Mouse (Mus musculus): ENCODE results near the gene Tldc1.

Tldc1 gene

DNA sequence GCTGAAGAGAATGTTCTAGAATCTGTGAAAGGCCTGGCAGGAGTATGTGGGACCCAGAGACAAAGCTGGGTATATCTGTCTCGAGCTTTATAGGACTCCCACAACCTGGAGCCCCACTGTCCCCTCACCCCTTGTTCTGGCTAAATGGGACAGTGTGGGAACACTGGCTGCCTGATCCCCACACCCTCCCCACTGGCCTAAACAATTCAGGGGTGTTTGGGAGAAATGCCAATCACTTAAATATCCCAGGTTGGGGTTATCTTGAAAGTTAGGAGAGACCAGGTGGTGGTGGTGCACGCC lies 20.7 kb upstream of the Tldc1 start:
- DNase-seq = no peak

DNA sequence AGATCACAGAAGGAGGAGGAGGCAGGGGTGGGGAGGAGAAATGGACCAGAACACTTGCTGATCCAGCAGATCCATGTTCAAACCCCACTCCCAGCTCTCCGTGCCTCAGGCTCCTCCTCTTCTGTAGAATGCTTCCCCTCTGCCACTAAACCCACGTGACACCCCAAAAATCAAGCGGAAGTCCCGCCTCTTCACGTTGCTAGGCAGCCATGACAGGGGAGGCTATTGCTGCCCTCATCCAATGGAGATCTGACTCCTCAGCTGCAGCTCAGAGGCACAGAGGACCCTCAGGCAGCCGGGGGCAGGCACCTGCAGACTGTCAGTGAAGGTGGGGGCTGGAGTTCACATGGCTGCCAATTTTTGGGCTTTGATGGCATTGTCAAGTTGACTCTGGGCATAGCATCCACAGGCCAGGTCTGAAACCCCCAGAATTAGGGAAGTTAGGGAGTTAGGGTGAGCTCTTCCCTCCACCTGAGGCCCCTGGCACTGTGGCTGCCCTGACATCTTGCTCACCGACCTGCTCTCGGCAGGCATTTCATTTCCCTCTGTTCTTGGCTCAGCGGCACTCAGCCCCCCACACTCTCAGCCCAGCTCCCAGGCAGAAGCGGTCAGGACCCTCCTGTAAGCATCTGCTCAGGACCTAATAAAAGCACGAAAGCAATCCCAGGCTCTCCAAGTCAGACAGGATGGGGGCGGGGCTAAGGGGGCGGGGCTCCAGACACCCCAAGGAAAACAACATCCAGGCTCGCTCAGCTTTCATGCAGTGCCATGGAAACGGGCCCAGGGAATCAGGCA lies 20.2 kb upstream of the Tldc1 start:
- DNase-seq = peak; percentile 71 to 72

- no peak for DNase-seq
Observed at GRCm38 (mm10) chr8:119795651-119796050, 17.4 kb upstream of the Tldc1 start.

DNA sequence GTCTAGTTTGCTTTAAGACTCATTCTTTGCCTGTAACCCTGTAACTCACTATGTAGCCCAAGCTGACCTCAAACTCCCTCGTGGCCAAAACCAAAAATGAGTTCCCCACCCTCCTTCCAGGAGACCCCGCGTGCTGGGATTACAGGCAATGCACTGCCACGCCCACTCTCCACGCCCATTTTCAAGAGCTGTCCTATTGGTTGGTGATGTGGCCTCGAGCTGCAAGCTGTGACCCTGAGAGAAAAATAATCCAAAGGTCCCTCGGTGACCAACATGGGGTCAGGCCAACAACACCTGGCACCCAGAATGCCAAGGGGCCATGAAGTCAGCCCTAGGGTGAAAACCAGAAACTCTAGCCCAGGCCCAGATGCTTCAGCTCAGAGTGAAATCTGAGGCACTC lies 16.5 kb upstream of the Tldc1 start:
- no peak for DNase-seq

DNA sequence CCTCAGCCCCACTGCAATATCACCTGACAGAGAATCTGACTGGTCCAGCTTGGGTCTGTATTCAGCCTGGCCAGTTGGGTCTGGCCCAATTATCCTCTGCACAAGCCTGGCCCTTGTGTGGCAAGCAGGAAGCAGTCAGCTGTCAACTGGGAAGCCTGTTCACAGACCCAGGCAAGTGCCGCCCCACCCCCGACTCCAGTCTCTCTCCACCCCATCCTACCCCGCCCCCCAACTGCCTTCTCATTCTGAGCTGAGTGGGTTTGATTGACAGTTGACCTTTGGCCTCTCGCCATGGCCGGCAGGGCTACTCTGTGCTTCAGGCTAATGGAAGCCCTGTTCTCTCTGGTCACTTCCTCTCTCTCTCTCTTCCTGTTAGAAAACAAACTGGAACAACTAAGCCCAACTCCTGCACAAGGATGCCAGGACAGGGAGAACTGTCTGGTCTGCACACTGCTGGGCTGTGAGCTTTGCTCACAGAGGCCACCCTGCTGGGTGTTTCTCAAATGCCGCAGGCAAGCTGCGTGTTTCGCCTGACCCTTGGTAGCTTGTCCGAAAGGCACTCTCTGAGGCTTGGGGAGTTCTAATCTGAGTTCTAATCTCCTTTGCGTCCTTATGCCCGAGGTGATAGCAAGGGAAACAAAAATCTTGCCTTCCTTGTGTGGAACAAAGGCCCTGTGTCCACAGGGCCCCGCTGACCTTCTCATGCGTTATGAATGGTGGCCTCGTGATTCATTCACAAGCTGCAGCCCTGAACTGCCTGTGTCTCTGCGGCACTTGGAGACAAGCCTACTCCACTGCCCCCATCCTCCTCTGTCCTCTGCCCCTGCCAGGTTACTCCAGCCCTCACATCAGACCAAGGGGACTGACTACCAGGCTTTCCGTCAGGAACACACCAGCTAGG lies 13.8 kb upstream of the Tldc1 start:
- DNase-seq = no peak

- DNase-seq = no peak
Observed at GRCm38 (mm10) chr8:119789581-119789980, 11.4 kb upstream of the Tldc1 start.

GRCm38 (mm10) chr8:119788607-119789381 lies 10.6 kb upstream of the Tldc1 start:
- DNase-seq = no peak

DNA sequence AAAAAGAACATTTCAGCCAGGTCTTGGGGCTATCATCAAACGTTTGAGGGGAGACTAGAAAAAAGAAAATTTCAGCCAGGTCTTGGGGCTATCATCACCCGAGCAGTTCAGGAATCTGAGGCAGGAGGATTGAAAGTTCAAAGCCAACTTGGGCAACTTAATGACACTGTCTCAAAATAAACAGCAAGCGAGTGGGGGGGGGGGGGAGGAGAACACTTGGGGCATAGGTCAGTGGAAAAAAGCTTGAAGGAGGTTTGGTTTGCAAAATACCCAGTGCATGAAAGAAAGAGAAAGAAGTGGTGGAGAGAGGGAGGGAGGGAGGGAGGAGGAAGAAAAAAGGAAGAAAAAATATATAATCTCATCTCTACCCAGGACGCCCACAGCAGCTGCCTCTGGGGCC lies 9.1 kb upstream of the Tldc1 start:
- no peak for DNase-seq

- DNase-seq = no peak
Observed at GRCm38 (mm10) chr8:119786871-119787270, 8.7 kb upstream of the Tldc1 start.

GRCm38 (mm10) chr8:119785764-119786405 lies 7.7 kb upstream of the Tldc1 start:
- DNase-seq = no peak

DNA sequence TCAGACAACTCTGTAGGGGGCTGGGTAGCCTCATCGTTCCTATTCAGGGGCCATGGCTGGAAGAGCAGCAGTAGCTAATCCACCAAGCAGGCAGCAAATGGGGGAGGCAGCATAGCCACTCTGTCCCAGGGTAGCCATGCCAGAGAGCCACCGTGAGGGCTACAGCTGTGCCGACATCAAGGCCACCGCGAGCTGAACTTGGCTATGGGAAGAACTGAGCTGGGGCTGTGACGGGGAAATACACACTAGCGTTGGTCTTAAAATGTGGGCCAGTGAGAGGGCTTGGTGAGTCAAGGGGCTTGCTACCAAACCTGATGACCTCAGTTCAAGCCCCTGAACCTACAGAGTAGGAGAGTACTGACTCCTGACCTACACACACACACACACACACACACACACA lies 6.5 kb upstream of the Tldc1 start:
- no peak for DNase-seq

- peak; percentile 68 to 81 for DNase-seq
Observed at GRCm38 (mm10) chr8:119784141-119784574, 5.9 kb upstream of the Tldc1 start.

GRCm38 (mm10) chr8:119783579-119783978 lies 5.4 kb upstream of the Tldc1 start:
- no peak for DNase-seq

DNA sequence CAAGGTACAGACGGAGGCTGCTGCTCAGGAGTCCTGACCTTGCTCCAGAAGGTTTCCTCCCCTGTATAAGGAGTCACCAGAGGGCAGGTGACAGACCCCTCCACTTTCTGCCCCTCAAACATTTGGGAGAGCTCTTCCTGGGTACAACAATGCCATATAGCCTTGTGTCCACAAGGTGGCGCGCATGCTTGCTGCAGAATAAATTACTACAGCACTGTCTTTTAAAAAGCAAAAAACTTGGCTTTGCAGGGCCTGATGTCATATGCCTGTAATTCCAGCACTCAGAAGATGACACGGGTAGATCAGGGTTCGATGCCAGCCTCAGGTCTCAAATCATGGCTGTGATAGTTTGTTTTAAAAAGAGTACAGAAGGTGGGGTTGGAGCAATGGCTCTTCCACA lies 4.5 kb upstream of the Tldc1 start:
- peak; percentile 63 to 82 for DNase-seq

- peak in 1 of 2 experiments; percentile 30 for DNase-seq
Observed at GRCm38 (mm10) chr8:119781086-119781840, 3.0 kb upstream of the Tldc1 start.

DNA sequence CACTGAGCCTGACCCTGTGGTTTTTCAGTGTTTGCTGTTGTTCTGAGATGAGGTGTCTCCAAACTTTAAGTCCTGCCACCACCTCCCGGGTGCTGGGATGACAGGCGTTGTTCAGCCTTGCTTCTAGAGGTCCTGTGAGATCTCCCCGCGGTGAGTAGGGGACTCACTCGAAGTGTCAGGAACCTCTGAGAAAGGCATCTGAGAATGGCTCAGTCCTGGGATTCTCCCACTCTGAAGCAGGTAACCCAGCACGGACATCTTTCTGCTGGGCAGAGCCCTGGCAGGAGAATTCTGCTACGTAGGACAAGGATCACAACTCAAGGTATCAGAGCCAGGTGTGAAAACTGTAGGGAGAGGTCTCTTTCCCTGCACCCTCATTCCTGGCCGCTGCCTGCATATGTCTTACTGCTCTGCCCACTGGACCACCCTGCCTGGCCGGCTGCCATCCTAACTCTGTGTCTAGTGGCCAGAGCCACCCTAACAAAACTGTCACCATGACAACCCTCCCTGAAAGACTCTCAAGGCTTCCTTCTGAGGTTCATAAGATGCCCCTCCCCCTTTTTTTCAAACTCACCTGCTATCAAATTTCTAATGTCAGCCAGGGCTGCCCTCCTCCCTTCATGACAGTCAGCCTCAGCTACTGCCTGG lies 2.3 kb upstream of the Tldc1 start:
- DNase-seq = no peak

DNA sequence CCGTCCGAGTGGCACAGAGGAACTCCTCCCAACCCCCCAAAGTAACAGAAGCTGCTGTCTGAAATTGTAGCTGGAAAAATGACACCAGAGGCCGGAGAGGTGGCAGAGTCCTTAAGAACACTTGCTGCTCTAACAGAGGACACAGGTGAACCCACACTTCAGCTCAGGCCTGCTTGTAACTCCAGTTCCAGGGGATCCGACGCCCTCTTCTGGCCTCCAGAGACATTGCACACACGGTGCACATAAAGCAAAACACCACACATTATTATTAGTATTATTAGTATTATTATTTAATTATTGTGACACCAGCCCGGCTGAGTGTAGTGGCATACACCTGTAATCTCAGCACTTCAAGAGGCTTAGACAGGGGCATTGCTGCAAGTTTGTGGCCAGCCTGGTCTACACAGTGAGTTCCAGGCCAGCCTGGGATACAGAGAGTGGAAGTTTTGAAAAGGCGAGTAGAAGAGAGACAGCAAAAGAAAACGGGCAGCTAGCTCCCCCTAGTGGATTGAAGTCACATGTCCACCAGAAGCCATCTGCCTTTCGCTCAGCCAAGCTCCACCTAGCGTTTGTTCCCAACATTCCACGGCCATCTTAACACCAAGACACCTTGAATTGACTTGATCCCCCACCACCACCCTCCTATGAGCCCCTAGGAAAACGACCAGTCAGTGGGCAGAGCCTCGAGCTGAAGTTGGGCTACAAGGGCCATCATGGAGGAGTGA lies 959 bp upstream of the Tldc1 start:
- peak; percentile 57 to 72 for DNase-seq

DNA sequence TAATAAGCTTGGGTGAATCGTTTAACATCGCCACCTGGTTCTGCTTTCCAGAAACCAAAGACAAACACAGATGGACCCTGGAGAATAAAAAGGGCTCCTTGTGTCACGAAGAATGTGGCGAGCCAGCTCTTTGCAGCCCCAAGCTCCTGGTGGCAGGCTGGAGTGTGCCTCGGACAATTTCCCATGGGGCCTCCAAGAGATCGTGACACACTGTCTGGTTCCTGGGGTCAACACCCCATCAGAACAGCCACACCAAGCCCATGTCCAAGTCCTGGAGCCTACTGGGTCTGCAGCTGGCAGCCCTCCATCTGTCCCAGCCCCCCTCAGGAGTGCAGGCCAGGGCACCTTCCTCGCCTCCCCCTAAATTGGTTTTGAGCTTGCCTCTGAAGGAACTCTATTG lies 451 bp downstream of the Tldc1 start:
- no peak for DNase-seq

- DNase-seq = no peak
Observed at GRCm38 (mm10) chr8:119776668-119777245, 1.5 kb downstream of the Tldc1 start.

DNA sequence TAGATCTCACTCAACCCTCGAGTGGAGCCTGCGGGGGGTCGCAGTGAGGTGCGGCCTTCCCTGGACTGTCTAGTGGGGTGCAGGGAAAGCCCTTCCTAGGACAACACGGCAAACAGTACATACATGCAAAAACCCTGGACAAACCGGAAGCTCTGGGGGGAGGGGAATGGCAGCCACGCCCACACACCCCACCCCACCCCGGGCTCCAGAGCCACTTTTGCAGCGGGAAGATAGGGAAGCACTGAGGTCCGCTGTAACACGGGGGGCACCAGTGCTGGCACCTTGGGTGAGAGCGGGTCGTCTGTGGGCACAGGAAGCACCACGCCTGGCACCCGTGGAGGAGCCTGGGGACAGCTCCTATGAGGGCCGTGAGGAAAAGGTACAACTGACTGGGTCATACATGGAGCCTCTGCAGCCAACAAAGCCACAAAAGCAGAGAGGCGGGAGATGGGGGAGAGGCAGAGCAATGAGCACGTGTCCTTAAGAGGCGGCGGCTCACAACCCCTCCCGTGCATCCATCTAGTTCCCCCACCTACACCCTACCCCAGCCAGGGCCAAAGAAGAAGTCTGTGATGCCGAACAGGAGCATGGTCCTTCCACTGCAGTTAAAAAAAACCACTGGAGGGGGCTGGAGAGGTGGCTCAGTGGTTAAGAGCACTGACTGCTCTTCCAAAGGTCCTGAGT lies 12.3 kb downstream of the Tldc1 start:
- DNase-seq = no peak
